Mouse (Mus musculus) neural tube, embryonic 10.5 days (tissue): ENCODE measurements around the gene 2700097O09Rik.
"Not testable (repeated sequence)": the region's sequence is repeated elsewhere in the genome, so short reads cannot be mapped to it uniquely, and the experiment has no call there.

Experiments used
- DNase-seq: peaks from one replicate; pipeline ENCODE4 v3.0.0-alpha.2; 2017; ENCODE audit warnings: low spot score; ENCODE audit errors: extremely low spot score

Gene 2700097O09Rik

GRCm38 (mm10) chr12:55049731-55050353 lies 30.1 kb downstream of the 2700097O09Rik start:
- no peak for DNase-seq

DNA sequence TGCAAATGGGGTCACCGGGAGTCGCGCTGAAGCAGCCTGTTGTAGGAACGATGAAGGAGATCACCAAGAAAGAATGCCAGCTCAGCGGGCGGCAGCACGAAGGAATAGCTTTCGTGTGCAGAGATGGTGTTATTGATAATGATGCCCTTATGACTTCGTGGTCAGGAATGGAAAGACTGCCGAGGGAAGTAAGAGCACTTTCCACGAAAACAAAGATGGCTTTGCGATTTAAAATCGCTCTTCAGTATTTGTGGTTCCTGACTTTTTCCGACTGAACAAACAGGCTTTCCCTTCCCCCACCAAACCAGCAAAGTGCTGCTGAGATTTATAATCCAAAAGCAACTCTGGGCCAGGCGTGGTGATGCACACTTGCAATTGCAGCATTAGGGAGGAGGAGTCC lies 38.9 kb downstream of the 2700097O09Rik start:
- DNase-seq, result no peak

- DNase-seq, result no peak
Observed at GRCm38 (mm10) chr12:55027088-55027487, 52.8 kb downstream of the 2700097O09Rik start.

DNA sequence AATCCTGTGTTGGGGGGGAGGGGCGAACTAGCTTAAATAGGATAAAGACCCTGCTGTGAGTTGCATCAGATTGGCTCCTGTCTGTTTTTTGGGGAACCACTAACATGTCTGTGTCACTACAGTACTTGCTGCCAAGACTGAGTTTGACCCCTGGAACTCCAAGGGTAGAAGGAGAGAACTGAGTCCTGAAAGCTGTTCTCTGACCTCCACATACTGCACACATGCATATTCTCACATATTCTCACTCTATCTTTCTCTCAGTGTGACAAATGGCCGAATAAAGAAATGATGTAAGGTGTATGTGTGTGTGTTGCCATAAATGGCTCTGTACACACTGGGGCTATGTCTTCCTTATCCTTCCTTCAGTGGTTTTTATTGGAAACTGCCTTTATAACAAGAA lies 56.6 kb downstream of the 2700097O09Rik start:
- DNase-seq, result no peak

GRCm38 (mm10) chr12:55019421-55019877 lies 60.5 kb downstream of the 2700097O09Rik start:
- DNase-seq, result no peak

- DNase-seq, result no peak
Observed at GRCm38 (mm10) chr12:55017119-55017721, 62.7 kb downstream of the 2700097O09Rik start.

GRCm38 (mm10) chr12:55016339-55017118 lies 63.4 kb downstream of the 2700097O09Rik start:
- no peak for DNase-seq

DNA sequence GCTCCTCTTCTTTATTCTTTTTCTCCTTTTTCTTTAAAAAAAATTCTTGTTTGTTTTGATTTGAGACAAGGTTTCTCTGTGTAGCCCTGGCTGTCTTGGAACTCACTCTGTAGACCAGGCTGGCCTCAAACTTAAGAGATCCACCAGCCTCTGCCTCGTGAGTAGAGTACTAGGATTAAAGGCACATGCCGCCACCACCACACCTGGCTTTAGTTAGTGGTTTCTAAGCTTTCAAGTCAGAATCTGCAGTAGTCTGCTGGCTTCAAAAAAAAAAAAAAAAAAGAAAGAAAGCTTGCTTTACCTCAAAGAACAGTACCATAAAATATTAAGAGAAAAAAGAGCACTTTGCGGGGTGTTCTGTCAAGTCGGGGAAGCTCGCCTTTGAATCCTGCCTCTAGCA lies 64.5 kb downstream of the 2700097O09Rik start:
- DNase-seq, result no peak

- DNase-seq, result no peak
Observed at GRCm38 (mm10) chr12:55013626-55014398, 66.1 kb downstream of the 2700097O09Rik start, which contains the start of gene Baz1a. TSS of gene Baz1a (minus strand) at chr12:55014348.

DNA sequence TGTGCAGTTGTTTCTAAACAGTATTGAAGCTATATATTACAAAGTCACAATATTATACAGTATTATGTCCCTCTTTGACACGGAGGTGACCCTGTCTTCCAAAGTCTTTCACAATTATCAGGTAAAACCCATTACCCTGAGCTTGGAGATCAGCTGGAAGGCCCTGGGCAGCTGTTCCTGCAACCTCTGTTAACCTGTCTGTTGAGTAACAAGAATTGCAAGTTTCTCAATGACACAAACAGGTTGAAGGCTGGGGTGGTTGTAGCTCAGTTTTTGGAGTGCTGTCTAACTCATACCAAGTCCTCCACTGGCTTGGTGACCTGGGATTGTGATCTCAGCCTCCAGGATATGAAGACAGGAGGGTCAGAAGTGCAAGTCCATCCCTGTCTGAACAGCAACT lies 66.9 kb downstream of the 2700097O09Rik start:
- DNase-seq, result no peak

- no peak for DNase-seq
Observed at GRCm38 (mm10) chr12:55007361-55008008, 72.4 kb downstream of the 2700097O09Rik start.

- DNase-seq, result no peak
Observed at GRCm38 (mm10) chr12:55006071-55006470, 73.8 kb downstream of the 2700097O09Rik start.

DNA sequence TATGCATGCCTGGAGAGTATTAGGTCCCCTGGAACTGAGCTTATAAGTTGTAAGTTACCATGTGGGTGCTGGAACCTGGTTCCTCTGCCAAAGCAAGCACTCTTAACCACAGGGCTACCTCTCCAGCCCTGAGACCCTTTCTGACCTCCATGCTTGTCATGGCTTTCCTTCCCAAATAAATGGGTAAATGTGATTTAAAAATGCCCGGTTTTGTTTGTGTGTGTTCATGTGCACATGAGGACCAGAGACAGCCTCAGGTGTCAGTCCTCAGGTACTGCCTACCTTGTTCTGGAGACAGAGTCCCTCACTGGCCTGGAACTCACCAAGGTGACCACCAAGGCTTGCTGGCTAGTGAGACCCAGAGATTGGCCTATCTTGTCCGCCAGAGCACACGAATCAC lies 75.5 kb downstream of the 2700097O09Rik start:
- DNase-seq, result no peak

- DNase-seq, result no peak
Observed at GRCm38 (mm10) chr12:55003843-55004242, 76.1 kb downstream of the 2700097O09Rik start.

- DNase-seq, result not testable (repeated sequence)
Observed at GRCm38 (mm10) chr12:55002532-55002931, 77.4 kb downstream of the 2700097O09Rik start.

DNA sequence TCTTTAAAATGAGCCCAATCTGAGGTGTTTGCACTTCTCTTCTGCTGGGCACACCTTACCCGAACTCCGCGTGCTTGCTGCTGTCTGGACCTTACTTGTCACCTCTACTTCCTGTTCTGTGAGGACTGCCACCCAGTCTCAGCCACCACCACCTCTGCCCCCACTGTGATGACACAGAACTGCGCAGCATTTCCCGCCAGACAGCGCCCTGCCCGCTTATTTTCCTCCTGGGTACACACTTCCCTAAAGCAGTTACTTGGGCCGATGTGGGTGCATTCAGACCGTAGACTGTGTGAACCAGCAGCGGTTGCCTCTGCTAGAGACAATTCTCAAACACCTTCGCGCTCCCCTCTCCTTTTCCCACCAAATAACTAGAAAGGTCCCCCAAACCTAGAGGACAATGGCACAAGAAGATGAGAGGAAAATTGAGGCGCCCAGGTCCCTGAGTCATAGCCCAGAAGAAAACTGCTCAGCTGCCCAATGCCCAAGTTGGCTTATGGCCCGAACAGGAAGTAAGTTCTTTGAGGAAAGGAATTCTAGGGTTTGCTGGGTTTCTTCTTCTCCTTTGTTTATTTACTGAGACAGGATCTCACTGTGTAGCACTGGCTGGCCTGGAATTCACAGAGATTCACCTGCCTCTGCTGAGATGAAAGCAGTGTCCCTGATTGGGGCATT lies 80.8 kb downstream of the 2700097O09Rik start:
- no peak for DNase-seq

GRCm38 (mm10) chr12:54998411-54998810 lies 81.5 kb downstream of the 2700097O09Rik start:
- no peak for DNase-seq

GRCm38 (mm10) chr12:54996979-54997474 lies 82.9 kb downstream of the 2700097O09Rik start:
- DNase-seq, result no peak

GRCm38 (mm10) chr12:54995965-54996364 lies 83.9 kb downstream of the 2700097O09Rik start:
- DNase-seq, result no peak
